Mouse (Mus musculus) midbrain, embryonic 16.5 days (tissue): ENCODE measurements around the gene BC048679. TPM values are rescaled to one million over a fixed set of nuclear protein-coding genes. Genes with fewer than 3 reads are reported as not detected.

Experiments
- ATAC-seq: fragments of 200-750 bp; cut with Nextera tagmentation; 2 replicates; pipeline ENCODE4 v1.8.0; 2017; ENCODE audit warnings: moderate TSS enrichment
- H3K27ac ChIP-seq: fragments of 300-500 bp; sonication (generic); 2 replicates; pipeline ENCODE4 v1.5.1; 2014; ENCODE audit warnings: mild to moderate bottlenecking, low read length, mixed read lengths
- H3K27me3 ChIP-seq: fragments of 300-500 bp; sonication (generic); 2 replicates; pipeline ENCODE4 v1.6.1; 2014; ENCODE audit warnings: low read depth, low read length, mixed read lengths; ENCODE audit not compliant: control insufficient read depth, insufficient read depth
- H3K36me3 ChIP-seq: fragments of 300-500 bp; sonication (generic); 2 replicates; pipeline ENCODE4 v1.6.1; 2014; ENCODE audit warnings: mild to moderate bottlenecking, low read length, moderate library complexity, mixed read lengths; ENCODE audit not compliant: control insufficient read depth, insufficient read depth
- H3K4me1 ChIP-seq: fragments of 300-500 bp; sonication (generic); 2 replicates; pipeline ENCODE4 v1.6.1; 2014; ENCODE audit warnings: mild to moderate bottlenecking, low read length, mixed read lengths; ENCODE audit not compliant: control insufficient read depth, insufficient read depth
- H3K4me2 ChIP-seq: fragments of 300-500 bp; sonication (generic); 2 replicates; pipeline ENCODE4 v1.6.1; 2014; ENCODE audit warnings: mild to moderate bottlenecking, low read length, mixed read lengths
- H3K4me3 ChIP-seq: fragments of 300-500 bp; sonication (generic); 2 replicates; pipeline ENCODE4 v1.5.1; 2014; ENCODE audit warnings: low read depth, mild to moderate bottlenecking, low read length, moderate library complexity, mixed read lengths
- H3K9ac ChIP-seq: fragments of 300-500 bp; sonication (generic); 2 replicates; pipeline ENCODE4 v1.6.1; 2014; ENCODE audit warnings: low read depth, low read length, mixed read lengths
- H3K9me3 ChIP-seq: fragments of 300-500 bp; sonication (generic); replicated peaks from 2 replicates; pipeline ENCODE4 v1.6.1; 2014; ENCODE audit warnings: mild to moderate bottlenecking, low read length, mixed read lengths; ENCODE audit not compliant: control insufficient read depth, poor library complexity, severe bottlenecking
- WGBS: fragments of 180-500 bp; shearing (Covaris S2); extraction: QIAGEN DNeasy Blood & Tissue Kit; methylation state at CpG from one replicate; pipeline ENCODE4 v1.1.7; 2014; 5-methylcytosine and 5-hydroxymethylcytosine counted together
- polyA plus RNA-seq: library from polyadenylated mRNA; unstranded; fragments of >200 nt; fragmentation: Nextera tagmentation; extraction: Ambion mirVana; gene quantifications from 2 replicates; pipeline ENCODE4 v1.2.1, GENCODE M21; 2015

Gene BC048679
- polyA plus RNA-seq, 1 experiment from 2014 or later, result not detected

DNA sequence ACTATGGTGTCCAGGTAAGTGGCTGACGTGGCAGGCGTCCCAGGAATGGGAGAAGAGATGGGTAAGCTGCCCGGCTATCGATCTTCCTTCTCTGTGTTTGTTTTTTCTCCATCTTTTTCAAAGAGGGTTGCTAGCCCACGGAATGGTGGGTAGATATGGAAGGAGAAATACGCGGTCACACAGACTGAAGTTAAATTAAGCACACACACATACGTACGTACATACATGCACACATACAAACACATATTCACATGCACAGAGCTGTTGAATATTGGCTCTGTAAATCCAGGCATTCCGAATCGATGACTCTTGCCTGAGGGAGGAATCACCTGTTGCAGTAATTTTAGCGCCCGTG is 25.6 kb upstream of the BC048679 start:
- Histone ChIP-seq H3K4me3 (peak overlapping the region; percentile 44), H3K4me2 (peak overlapping the region; percentile 78), H3K27me3 (no peaks in the 10 kb centered on the region), H3K9me3 (no peaks in the 10 kb centered on the region), H3K4me1 (peaks cover 24% of the 10 kb centered on the region), H3K36me3 (0 out of 2 replicates have a peak, but pooled peaks cover 4% of the 10 kb centered on the region), H3K27ac (peak overlapping the region; percentile 93), H3K9ac (peak overlapping the region; percentile 70)
- 9% methylated on average over 13 of the region's 13 CpGs for WGBS
- peak; percentile 64 for ATAC-seq

DNA sequence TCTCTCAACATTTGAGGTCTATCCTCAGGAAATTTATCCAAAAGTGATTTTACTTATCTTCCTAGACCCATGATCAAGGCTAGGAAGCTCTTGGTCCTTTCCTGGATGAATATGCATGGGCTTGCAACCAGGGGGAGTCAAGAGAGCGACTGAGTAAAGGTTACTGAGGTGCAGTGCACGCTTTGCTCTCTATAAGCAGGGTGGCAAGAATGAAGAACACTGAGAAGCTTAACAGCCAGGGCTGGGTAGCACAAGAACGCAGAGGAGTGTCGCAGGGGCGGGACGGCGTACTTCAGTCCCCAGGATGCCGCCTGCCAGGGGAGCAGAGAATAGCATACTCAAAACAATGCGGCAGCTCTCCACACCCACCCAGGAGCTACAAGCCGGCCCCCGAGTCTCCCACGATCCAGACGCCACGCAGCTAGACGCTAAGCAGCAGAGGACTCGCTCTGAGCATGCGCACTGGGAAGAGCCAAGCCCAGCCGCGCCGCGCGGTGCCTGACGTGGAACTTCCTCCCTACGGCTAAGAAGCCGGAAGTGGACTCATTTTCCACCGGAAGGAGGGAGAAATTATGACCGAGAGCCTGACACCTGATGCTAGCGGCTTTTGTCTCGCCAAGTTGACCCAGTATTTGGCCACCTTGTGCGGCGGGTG is 25.1 kb upstream of the BC048679 start:
- H3K9me3 ChIP-seq, result no peaks in the 10 kb centered on the region
- peaks cover 24% of the 10 kb centered on the region for H3K4me1 ChIP-seq
- peak overlapping the region; percentile 70 for H3K9ac ChIP-seq
- WGBS, result 0% methylated on average over 31 of the region's 31 CpGs
- peak overlapping the region; percentile 78 for H3K4me2 ChIP-seq
- 0 out of 2 replicates have a peak, but pooled peaks cover 4% of the 10 kb centered on the region for H3K36me3 ChIP-seq
- peak overlapping the region; percentile 44 for H3K4me3 ChIP-seq
- H3K27ac ChIP-seq, result peak overlapping the region; percentile 93
- H3K27me3 ChIP-seq, result no peaks in the 10 kb centered on the region
- ATAC-seq, result peak; percentile 98

DNA sequence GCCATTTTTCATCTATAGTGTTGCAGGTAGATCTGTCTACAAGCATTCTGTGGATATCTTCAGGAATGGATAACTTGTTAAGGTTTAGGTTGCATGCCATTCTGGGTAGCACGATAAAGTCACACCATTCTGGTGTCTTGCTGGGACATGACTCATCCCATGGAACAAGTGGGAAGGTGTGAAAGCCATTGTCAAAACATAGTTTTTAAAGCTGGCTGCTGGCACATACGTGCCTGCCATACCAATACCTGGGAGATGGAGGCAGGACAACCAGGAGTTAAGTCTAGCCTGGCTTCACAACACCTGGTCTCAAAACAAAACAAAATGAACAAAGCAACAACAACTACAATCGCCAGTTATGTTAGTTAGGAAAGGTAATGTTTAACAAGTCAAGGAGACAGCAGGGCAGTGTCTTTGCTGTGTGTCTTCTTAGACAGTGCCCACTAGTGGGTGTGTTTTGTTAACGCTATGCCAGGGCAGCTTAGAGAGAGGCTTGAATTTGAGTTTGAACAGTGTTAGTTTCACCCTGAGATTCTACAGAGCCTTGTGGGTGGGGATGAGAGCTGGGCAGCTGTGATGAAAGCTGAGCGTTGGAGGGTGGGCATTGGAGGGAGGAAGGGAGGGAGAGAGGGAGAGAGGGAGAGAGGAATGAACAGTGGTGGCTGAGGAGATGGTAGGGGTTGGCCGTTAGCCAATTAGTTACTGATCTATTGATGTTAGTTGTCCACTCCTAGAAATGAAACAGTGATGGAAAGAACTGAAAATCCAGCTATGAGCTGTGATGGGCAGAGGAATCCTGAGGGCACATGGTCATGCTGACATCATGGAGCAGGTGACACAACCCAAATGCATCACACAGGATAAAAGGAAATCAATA is 18.3 kb upstream of the BC048679 start:
- no peak overlapping the region for H3K9ac ChIP-seq
- WGBS, result 80% methylated on average over 6 of the region's 6 CpGs
- H3K36me3 ChIP-seq, result no peaks in the 10 kb centered on the region

DNA sequence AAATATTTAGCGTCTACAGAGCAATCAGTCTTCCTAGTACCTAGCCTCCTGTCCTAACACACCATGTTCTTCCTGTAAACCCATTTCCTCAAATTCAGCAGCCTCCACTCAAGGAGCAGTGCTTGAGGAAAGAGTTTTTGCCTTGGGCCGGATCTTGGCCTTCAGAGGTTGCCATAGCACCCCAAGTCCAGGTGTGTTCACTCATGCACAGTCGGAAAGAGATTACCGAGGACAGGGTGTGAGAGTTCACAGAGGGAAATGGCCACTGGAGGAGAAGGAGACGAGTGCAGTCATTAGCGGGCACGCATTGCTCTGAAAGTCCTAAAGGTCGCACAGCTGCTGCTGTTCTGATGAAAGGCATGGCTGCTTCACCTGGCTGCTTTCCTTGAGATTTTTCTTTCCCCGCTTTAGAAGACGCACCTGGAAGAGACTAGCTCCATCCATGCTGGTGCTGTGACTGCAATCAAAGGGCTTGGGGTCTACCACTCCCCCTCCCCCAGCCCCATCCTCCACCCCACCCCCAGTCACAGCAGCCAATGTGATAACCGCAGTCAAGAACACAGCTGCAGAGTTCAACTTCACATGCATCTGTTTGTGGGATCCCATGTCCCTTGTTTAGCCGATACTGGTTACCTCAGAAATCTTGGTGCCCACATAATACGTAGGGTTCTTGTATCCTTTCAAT is 17.0 kb upstream of the BC048679 start:
- Histone ChIP-seq H3K4me1 (no peaks in the 10 kb centered on the region), H3K4me3 (no peak overlapping the region), H3K4me2 (no peak overlapping the region), H3K9ac (no peak overlapping the region), H3K36me3 (no peaks in the 10 kb centered on the region), H3K27ac (no peak overlapping the region), H3K9me3 (no peaks in the 10 kb centered on the region), H3K27me3 (no peaks in the 10 kb centered on the region)
- ATAC-seq, result no peak
- 58% methylated on average over 13 of the region's 13 CpGs for WGBS

More for the DNA sequence above, 18.3 kb upstream of the BC048679 start:
- Histone ChIP-seq H3K27ac (no peak overlapping the region), H3K4me3 (no peak overlapping the region), H3K4me1 (no peaks in the 10 kb centered on the region), H3K27me3 (no peaks in the 10 kb centered on the region), H3K9me3 (no peaks in the 10 kb centered on the region), H3K4me2 (no peak overlapping the region)
- ATAC-seq, result no peak

DNA sequence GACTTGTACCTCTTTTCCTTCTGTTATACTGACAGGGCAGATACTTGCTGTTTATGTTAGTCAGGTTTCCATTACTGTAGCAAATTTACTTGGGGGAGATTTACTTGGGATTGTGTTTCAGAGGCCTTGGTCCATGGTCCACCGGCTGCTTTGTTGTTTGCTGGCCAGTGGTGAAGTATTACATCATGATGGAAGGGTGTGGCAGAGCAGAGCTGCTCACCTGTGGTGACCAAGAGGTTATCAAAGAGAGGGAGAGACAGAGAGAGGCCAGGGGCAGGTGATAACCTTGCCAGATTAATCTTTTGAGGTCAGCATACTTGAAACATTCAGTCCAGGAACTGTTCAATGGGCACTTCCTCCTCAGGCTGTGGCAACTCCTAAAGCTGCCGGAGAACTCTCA is 3.0 kb upstream of the BC048679 start:
- H3K4me3 ChIP-seq, result no peak overlapping the region
- H3K9me3 ChIP-seq, result no peaks in the 10 kb centered on the region
- no peak for ATAC-seq
- H3K27me3 ChIP-seq, result no peaks in the 10 kb centered on the region
- no peak overlapping the region for H3K4me2 ChIP-seq
- H3K27ac ChIP-seq, result no peak overlapping the region
- H3K4me1 ChIP-seq, result no peaks in the 10 kb centered on the region
- H3K9ac ChIP-seq, result no peak overlapping the region
- no peaks in the 10 kb centered on the region for H3K36me3 ChIP-seq
- WGBS, result 82% methylated on average over 2 of the region's 2 CpGs

DNA sequence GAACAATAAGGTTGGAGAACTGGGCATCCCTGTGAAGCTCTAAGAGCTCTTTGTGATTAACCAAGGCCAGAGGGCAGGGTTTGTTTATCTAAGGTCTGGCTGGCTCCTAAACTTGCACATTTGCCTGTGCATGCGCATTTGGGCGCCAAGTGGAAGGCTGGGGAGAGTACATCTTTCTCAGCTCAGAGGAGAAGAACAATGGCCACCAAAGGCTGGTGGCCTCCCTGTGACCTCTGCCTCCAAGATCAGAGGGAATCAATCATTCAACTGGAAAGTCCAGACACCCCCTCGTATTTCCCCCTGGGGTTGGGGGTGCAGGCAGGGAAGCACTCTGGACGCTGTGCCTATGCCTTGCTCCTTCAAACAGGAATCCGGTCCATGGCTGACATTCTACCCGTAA is 910 bp downstream of the BC048679 start:
- H3K4me3 ChIP-seq, result no peak overlapping the region
- H3K9me3 ChIP-seq, result no peaks in the 10 kb centered on the region
- H3K4me1 ChIP-seq, result peaks cover 4% of the 10 kb centered on the region
- no peaks in the 10 kb centered on the region for H3K27me3 ChIP-seq
- 16% methylated on average over 6 of the region's 6 CpGs for WGBS
- H3K4me2 ChIP-seq, result no peak overlapping the region
- no peak overlapping the region for H3K9ac ChIP-seq
- no peaks in the 10 kb centered on the region for H3K36me3 ChIP-seq
- no peak for ATAC-seq
- no peak overlapping the region for H3K27ac ChIP-seq

DNA sequence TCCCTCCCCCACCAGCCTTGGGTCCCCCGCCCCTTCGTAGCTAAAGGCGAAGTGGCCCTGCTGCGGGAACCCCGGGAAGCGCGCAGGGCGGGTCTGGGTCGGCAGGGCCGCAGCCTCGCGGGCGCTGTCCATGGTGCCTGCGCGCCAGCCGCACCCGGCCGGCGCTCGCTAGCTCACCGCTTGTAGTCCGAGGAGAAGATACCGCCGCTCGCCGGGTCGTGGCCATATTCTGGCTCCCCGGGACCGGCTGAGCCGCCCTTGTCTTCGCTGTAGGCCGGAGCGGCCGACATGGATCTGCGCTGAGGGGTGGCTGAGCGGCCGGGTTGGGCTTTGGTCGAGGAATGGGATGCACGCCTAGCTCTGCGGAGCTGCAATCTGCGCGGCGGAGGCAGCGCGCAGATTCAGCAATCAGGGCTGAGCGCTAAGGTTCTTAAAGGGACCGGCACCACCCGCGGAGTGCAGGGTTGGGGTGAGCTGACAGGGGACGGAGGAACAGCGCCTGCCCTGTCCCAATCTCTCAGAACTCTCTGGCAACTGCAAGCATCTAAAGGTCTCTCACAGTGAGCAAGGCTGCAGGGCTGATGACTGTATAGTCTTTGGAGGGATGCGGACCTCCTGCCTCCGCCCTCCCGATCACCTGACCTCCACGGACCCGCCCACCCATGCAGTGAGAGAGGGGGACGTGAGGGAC is 4.6 kb downstream of the BC048679 start, which contains the start of gene Ap3b2:
Gene Ap3b2 (minus strand): TSS at position 595 of the 691 bp plus-strand sequence.
- Histone ChIP-seq H3K27ac (peak within 1 kb of the TSS; percentile 98), H3K4me2 (peak within 1 kb of the TSS; percentile 71), H3K4me3 (peak within 1 kb of the TSS; percentile 89), H3K27me3 (no peaks in the 10 kb centered on the region), H3K9me3 (no peaks in the 10 kb centered on the region), H3K9ac (peak within 1 kb of the TSS; percentile 95), H3K36me3 (no peaks in the 10 kb centered on the region), H3K4me1 (peaks cover 14% of the 10 kb centered on the region)
- under 1% methylated on average over 57 of the region's 57 CpGs for WGBS
- peak; percentile 95 for ATAC-seq

DNA sequence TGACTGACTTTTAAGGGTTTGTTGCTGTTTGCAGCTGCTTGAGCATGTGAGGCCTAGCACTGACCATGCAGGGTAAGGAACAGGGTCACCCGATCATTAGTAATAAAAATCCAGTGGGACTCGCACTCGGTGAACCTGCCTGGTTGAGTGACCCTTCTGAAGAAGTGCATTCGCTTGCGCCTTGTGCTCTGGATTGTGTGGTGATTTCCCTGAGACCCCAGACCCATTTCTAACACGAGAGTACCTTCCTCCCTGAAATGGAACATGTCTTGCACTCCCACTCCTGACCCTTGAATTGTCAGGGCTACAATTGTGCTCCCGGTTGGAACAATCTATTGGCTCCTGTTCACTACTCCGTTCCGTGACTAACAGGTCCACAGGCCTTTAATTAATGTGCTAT is 5.5 kb downstream of the BC048679 start:
- Histone ChIP-seq H3K36me3 (no peaks in the 10 kb centered on the region), H3K27ac (peak overlapping the region; percentile 98), H3K4me3 (peak overlapping the region; percentile 89), H3K9me3 (no peaks in the 10 kb centered on the region), H3K9ac (peak overlapping the region; percentile 95), H3K27me3 (no peaks in the 10 kb centered on the region), H3K4me2 (peak overlapping the region; percentile 71), H3K4me1 (peaks cover 14% of the 10 kb centered on the region)
- 23% methylated on average over 9 of the region's 9 CpGs for WGBS
- no peak for ATAC-seq
